Mouse (Mus musculus): ENCODE measurements around the gene Gm20795.
"Not testable (repeated sequence)": the region's sequence is repeated elsewhere in the genome, so short reads cannot be mapped to it uniquely, and the experiment has no call there.

Gm20795 gene

GRCm38 (mm10) chrY:40804614-40805013, at the start of gene Gm20795:
TSS of gene Gm20795 (plus strand) at chrY:40804914.
- not testable (repeated sequence) for DNase-seq (ENCODE audit: low read depth, low spot score)

- DNase-seq (ENCODE audit: low read depth, low spot score) = not testable (repeated sequence)
Observed at GRCm38 (mm10) chrY:40775665-40776064, 29.0 kb upstream of the Gm20795 start, which contains the start of gene Gm21797. TSS of gene Gm21797 (minus strand) at chrY:40775765.
